Mouse (Mus musculus) thymus, adult 2 months (tissue): ENCODE measurements around the gene Iqcn.

Source experiments
- CTCF ChIP-seq: fragments of 200-500 bp; IDR thresholded peaks from 2 replicates; pipeline ENCODE4 v1.5.1; 2012; ENCODE audit warnings: mild to moderate bottlenecking, control low read depth, low read length, moderate library complexity, borderline replicate concordance; ENCODE audit not compliant: control insufficient read depth, poor library complexity, insufficient read depth; ENCODE audit errors: extremely low read depth
- POLR2A ChIP-seq: fragments of 200-500 bp; IDR thresholded peaks from 2 replicates; pipeline ENCODE4 v1.6.1; 2012; ENCODE audit warnings: mild to moderate bottlenecking, low read length, control low read depth, moderate library complexity; ENCODE audit not compliant: control insufficient read depth, poor library complexity, insufficient read depth; ENCODE audit errors: extremely low read depth

- TF ChIP-seq POLR2A (no peak), CTCF (no peak)
Measured at GRCm38 (mm10) chr8:70697366-70698250, 5.6 kb upstream of the Iqcn start.
